Mouse (Mus musculus): ENCODE measurements at regions not wholly inside any gene's neighbourhood (a gene's known extent, or its start where the extent isn't known, plus 50 kb on each side); places are given as distances from the start of the nearest gene placed in this dataset.

- DNase-seq (ENCODE audit: low spot score in 2 of 2), result no peak
Observed at GRCm38 (mm10) chr11:92967288-92967687, 130.5 kb upstream of the Car10 start.

- no peak for DNase-seq (ENCODE audit: low spot score in 2 of 2)
Observed at GRCm38 (mm10) chr11:92999603-93000002, 98.2 kb upstream of the Car10 start.

- DNase-seq (ENCODE audit: low spot score in 2 of 2), result no peak
Observed at GRCm38 (mm10) chr11:93005991-93006390, 91.8 kb upstream of the Car10 start.

- DNase-seq (ENCODE audit: low spot score in 2 of 2), result no peak
Observed at GRCm38 (mm10) chr11:93025981-93026380, 71.8 kb upstream of the Car10 start.

GRCm38 (mm10) chr11:93035509-93035908 lies 62.3 kb upstream of the Car10 start:
- peak in 1 of 2 experiments; percentile 21 for DNase-seq (ENCODE audit: low spot score in 2 of 2)

- DNase-seq (ENCODE audit: low spot score in 2 of 2), result peak in 1 of 2 experiments; percentile 25
Observed at GRCm38 (mm10) chr11:93037846-93038245, 60.0 kb upstream of the Car10 start.

GRCm38 (mm10) chr11:93039325-93039724 lies 58.5 kb upstream of the Car10 start:
- DNase-seq (ENCODE audit: low spot score in 2 of 2), result no peak

GRCm38 (mm10) chr11:93040816-93041215 lies 57.0 kb upstream of the Car10 start:
- DNase-seq (ENCODE audit: low spot score in 2 of 2), result no peak

- DNase-seq (ENCODE audit: low spot score in 2 of 2), result peak in 1 of 2 experiments; percentile 7
Observed at GRCm38 (mm10) chr11:93044998-93045397, 52.8 kb upstream of the Car10 start.
